Mouse (Mus musculus): ENCODE data around the gene Gsg1.

The Gsg1 gene

DNA sequence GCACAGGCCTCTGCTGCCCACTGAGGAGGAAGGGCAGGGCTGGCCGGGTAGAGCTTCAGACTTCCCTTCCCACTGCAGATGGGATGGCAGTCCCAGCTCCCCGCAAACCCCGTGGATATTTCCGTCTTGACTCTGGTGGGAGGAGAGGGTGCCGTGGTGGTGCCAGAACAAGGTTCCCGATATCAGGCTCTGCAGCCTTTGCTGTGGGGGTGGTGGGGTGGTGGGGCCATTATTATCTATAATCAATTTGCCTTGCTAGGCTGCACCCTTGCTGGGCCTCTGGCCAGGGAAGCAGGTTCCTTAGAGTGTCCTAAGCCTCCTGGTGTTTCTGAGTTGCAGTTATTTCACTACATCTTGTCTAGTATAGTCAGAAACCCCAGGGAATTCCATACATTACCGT is 43.0 kb downstream of the Gsg1 start:
- DNase-seq (ENCODE audit: low read depth in 2 of 2, low spot score in 2 of 2): no peak

DNA sequence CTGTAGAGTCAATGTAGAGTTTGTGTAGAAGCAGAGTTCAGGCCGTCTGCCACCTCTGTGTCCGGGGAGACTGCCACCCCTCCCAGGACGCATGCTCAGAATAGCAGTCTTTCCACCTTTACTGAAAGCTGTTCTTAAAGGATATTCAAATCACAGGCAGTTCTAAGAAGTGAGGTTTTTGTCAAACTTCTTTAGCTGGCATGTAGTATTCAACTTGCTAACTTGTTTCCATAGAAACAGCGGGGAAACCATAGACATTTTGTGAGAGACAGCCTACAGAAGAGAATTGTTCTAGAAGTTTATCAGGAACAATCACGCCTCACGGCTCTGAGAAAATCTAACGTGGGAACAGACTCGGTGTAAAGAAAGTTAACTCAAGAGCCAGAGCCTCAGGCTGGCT is 47.2 kb downstream of the Gsg1 start:
- no peak for DNase-seq (ENCODE audit: low read depth in 2 of 2, low spot score in 2 of 2)

DNA sequence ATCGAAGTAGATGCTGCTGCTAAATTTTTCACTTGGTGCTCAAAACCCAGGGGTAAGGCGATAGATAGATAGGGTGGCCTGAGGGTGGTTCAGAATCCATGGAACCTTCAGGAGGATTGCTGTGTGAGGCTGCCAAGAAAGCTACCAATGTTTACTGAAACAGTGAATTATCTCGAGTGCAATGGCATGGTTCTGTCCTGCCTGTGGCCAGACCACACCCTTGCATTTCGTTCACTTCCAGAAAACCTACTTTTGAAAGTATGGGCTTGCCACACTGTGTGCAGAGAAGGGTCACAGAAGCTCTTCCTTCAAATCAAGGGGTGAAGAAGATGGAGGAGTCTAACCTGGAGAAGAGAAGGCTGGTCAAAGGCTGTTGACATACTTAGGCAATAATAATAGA is 48.3 kb downstream of the Gsg1 start:
- no peak for DNase-seq (ENCODE audit: low read depth in 2 of 2, low spot score in 2 of 2)

DNA sequence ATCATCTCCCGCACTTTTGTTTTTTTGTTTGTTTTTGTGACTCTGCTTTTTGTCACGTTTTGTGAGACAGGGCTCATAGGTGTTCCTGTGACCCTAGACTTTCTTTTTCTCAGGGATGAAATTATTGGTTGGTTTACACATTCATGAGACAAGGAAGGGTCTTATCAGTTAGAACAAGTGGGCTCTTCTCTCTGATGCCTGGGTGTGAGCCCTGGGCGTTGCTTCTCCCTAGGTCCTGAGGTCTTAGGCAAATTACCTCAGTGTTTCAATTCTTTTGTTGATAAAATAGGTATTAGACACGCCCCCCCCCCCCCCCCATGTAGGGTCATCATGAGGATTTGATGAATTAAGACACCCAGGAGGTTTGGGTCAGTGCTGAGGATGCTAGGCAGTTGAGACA is 49.3 kb downstream of the Gsg1 start:
- no peak for DNase-seq (ENCODE audit: low read depth in 2 of 2, low spot score in 2 of 2)

DNA sequence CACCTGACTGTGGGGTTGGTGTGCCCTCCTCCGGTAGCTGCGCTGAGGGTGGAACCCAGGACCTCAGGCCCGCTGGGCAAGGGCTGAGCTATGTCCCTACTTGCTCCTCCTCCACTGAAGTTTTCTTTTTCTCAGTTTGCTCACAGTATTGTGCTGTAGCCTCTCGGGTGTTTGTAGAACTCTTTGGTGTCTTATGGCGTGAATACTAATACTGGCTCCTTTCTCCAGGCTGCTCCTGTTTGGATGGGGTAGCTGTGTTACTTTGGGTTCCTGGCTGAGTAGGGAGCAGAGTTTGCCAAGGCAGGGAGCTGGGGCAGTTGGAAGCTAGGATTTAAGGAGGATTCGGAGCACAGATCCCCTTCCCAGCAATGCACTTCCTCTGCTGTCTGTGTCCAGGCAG is 50.4 kb downstream of the Gsg1 start:
- DNase-seq (ENCODE audit: low read depth in 2 of 2, low spot score in 2 of 2): no peak

DNA sequence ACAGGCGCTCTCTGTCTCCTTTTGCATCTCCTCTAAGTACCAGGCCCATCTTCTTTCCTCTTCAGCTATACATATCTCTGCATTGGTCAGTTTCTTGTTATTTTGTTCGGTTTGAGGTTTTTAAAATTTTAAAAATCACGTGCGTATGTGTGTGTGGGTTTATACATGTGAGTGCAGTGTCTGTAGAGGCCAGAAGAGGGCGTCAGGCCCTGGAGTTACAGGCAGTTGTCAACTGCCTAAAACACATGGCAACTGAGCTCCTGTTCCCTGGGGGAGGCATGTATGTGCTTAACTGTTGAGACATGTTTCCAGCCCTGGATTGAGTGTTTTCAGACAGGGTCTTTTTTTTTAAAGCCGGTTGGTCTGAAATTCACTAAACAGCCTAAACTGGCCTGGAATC is 51.5 kb downstream of the Gsg1 start:
- no peak for DNase-seq (ENCODE audit: low read depth in 2 of 2, low spot score in 2 of 2)

DNA sequence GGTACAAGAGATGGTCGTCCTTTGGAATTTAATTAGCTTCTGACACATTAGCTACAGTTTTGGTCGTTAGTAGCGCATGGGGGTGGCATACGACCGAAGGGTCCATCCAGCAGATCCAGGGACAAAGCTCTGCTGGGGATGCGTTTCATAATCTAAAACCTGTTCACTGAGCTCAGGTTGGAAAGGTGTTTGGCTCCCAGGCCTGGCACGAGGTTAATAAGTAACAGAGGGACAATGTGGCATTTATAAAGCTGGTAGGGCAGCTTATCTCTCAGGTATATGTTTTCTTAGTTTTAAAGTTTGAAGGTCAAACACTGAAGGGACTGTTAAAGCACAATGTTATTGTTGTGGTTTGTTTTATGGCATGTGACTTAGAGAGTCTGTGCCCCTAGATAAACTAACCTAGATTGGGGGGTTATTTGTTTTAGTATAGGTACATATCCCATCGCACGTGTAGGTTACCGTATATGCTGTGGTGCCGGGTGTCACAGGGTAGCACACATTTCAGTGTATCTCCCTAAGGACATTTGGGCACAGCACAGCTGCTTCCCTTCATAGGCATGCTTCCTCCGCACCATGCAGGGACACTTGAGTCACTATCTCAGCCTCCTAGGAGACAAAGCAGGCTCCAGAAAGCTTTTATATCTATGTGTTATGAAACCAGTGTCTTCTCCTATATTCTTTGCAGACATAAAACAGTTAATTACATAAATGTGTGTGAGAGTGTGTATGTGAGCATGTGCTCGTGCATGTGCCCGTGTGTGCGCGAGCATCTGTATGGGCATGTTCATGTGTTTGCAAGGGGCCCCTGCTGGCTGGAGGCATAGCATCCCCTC is 53.8 kb downstream of the Gsg1 start:
- DNase-seq (ENCODE audit: low read depth in 2 of 2, low spot score in 2 of 2): no peak

DNA sequence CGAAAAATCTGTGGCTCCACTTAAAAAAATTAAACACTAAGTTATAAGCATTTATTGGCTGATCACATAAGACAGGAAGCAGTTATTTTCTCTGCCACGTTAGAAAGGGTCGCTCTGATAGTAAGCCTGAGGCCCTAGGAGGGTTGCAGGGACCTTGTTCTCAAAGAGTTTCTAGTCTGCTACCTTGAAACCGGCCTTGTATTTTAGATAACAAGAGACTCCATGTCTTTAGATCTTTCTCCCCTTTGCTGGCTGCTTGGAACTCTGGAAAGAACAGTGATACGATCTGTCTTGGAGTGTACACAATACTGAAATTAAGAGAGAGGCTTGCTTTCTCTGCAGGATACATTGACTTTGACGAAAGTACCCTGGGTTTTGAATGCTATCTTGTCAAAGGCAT is 55.4 kb downstream of the Gsg1 start:
- no peak for DNase-seq (ENCODE audit: low read depth in 2 of 2, low spot score in 2 of 2)

DNA sequence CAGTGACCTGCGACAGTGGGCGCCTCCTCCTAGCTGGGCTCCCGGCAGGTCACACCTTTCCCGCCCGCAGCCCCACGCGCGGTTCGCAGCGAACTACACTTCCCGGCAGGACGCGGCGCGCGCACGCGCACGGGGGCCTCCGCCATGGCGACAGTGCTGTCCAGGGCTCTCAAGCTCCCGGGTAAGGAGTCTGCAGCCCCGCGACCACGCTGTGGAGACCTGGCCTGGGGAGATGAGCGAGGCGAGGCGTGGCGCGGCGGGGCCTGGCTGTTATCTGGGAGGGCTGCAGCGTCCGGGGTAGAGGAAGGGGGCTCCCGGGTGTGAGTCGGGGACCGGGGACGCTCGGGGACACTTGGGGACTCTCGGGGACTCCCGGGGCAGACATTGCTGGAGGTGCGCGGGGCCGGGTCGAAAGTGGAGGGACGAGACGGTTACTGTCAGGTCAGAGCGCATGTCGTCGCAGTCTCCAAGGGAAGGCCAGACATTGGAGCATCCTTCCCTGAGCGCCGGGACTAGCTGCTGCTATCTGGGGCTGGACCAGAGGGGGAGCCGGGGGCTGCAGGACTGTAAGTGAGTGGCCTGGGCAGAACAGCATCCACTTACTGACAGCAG is 56.1 kb downstream of the Gsg1 start, which contains the start of the genes Fam234b and Hebp1:
TSS of gene Fam234b (plus strand) at position 57 of the 612 bp plus-strand sequence.
TSS of gene Hebp1 (minus strand) at position 102 of the 612 bp plus-strand sequence.
- DNase-seq (ENCODE audit: low read depth in 2 of 2, low spot score in 2 of 2): peak; percentile 73

DNA sequence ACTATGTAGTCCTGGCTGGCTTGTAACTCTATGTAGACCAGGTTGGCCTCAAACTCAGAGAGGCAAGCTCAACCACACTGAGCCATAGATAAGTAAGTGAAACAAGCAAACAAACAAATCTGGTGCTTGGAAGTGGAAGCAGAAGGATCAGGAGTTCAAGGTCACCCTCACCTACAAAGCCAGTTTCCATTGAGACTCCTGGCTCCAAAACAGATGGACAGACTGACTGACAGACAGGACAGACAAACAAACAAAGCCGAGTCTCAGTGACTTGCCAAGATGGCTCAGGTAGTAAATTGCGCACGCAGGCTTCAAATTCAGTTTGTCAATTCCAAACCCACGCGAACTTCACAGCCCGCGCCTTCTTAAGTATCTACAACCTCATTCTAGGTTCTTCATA is 56.7 kb downstream of the Gsg1 start:
- DNase-seq (ENCODE audit: low read depth in 2 of 2, low spot score in 2 of 2): no peak

DNA sequence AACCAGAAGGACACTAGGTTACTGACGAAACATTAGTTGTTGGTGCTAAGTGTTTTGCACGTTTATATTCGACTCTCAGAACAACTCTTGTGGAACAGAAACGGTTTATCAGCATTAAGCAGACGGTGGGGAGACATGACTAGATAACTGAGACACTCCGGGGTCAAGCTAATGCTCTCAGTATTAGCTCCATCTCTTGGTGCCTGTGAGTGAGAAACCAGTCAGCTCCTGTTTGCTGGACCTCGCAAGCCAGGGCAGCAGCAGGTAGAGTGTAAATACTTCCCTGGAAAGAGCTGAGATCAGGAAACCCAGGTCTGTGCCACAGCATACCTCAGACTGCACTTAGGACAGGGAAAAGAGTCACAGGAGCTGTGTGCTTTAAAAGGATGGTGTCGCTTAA is 57.4 kb downstream of the Gsg1 start:
- DNase-seq (ENCODE audit: low read depth in 2 of 2, low spot score in 2 of 2): no peak

DNA sequence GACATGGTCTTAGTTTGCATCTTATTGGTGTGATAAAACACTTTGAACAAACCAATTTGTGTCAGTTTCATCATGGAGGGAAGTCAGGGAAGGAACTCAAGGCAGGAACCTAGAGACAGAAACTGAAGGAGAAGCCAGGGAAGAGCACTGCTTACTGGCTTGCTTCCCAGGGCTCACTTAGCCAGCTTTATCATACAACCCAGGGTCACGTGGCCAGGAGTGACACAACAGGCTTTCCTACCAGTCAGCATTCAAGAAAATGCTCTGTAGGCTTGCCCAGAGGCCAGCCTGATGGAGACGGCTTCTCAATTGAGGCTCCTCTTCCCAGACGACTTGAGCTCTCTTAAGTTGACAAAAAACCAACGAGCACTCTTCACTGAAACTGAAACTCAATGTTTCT is 59.2 kb downstream of the Gsg1 start:
- no peak for DNase-seq (ENCODE audit: low read depth in 2 of 2, low spot score in 2 of 2)

DNA sequence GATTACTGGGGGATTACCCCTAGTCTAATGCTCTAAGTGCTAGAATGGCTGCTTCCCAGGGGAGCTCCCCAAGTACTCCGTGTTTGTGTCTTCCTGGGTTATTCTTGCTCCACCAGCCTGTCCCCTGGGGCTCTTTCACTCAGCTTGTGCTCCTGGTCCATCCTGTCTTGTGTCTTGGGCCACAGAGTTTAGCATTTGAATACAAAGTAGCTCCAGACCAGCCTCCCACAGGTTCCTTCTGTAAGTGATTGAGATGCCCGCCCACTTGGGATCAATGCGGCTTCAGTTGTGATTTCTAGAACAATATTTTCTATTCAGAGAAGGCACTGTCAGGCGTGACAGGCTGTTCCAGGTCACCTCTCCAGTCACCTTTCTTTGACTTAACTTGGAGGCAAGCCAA is 60.4 kb downstream of the Gsg1 start:
- DNase-seq (ENCODE audit: low read depth in 2 of 2, low spot score in 2 of 2): no peak

DNA sequence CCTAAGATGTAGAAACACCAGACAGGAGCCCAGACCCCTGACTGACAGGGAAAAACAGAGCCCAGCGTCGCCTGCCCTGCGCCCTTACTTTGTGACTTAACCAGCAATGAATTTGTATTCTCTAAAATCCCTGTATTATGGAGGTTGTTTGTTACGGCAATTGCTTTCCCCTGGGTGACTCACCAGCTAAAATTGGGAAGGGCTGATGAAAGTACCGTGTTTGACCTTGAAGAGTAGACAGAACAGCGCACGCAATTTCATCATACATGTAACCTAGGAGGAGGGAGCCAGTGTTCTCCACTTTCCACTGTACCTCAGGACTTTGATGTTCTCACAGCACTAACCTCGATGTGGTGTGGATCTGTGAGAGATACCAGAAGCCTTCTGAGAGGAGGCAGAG is 61.2 kb downstream of the Gsg1 start:
- DNase-seq (ENCODE audit: low read depth in 2 of 2, low spot score in 2 of 2): no peak

DNA sequence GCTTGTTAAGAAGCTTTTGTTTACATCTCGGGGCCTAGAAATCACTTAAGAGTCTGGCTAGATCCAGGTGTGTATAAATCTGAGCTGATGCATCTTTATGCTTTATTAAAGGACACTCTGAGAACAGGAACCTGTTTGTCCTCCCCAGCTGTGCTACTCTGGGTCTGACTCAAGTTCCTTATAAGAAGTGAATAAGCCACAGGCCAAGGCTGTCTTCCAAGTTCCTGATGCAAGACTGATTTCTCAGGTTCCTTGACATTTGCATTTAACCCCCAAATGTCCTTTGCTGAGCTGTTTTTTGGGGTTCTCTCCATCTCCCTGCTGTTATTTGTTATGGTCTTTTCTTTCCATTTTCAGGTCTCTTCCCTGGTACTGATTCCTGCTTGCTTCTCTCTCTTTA is 62.2 kb downstream of the Gsg1 start:
- DNase-seq (ENCODE audit: low read depth in 2 of 2, low spot score in 2 of 2): no peak

DNA sequence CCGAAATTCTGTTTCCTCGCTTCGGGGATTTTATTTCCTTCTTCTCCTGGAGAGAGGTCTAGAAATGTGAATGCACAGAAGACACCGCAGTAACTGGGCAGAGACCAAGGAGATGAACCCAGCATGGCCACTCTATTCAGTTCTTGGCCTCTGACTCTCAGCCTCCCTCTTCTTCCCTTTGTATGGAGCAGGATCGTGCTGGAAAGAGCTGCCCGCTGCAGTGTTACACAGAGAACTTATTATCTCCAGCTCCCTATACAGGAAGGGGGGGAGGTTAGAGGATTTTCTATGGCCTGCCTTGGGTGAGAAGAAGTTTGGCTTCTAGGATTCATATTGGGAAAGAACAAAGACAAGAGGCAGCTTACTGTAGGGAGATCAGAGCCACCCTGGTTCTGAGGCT is 64.0 kb downstream of the Gsg1 start:
- DNase-seq (ENCODE audit: low read depth in 2 of 2, low spot score in 2 of 2): no peak

DNA sequence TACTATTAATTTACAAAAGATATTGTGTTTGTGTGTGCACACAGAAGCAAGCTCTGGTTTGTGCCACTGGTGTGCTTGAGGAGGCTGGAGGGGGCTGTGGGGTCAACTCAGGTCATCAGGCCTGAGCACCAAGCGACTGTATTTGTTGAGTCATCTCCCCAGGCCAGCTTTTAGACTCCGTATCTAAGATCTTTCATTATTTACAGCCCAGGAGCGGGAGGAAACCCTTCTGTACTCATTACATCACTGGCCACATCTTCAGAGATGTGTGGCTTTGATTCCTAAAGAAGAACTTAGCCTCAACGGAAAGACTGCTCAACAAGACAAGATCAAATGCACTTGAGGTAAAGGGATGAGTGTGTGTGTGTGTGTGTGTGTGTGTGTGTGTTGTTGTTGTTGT is 65.5 kb downstream of the Gsg1 start:
- DNase-seq (ENCODE audit: low read depth in 2 of 2, low spot score in 2 of 2): no peak

All from CD8-positive naive resting alpha-beta T cell, adult 2 months (primary cell).